Mouse (Mus musculus) forebrain, postnatal 0 days (tissue): ENCODE measurements around the gene Ttc39b. TPM values are rescaled to one million over a fixed set of nuclear protein-coding genes. Genes with fewer than 3 reads are reported as not detected.

Experiments used
- ATAC-seq: fragments of 200-750 bp; cut with Nextera tagmentation; 2 replicates; pipeline ENCODE4 v1.8.0; 2017; ENCODE audit warnings: mild to moderate bottlenecking, moderate library complexity
- DNase-seq: peaks from one replicate; pipeline ENCODE4 v3.0.0-alpha.2; 2015
- H3K27ac ChIP-seq: fragments of 300-500 bp; sonication (generic); 2 replicates; pipeline ENCODE4 v1.5.1; 2014; ENCODE audit warnings: low read depth, mild to moderate bottlenecking, antibody characterized with exemption, low read length, moderate library complexity, mixed read lengths
- H3K27me3 ChIP-seq: fragments of 300-500 bp; sonication (generic); 2 replicates; pipeline ENCODE4 v1.6.1; 2014; ENCODE audit warnings: mild to moderate bottlenecking, low read length, mixed read lengths; ENCODE audit not compliant: insufficient read depth
- H3K36me3 ChIP-seq: fragments of 300-500 bp; sonication (generic); 2 replicates; pipeline ENCODE4 v1.6.1; 2014; ENCODE audit warnings: mild to moderate bottlenecking, moderate library complexity; ENCODE audit not compliant: insufficient read depth
- H3K4me1 ChIP-seq: fragments of 300-500 bp; sonication (generic); 2 replicates; pipeline ENCODE4 v1.6.1; 2014; ENCODE audit warnings: antibody characterized with exemption; ENCODE audit not compliant: insufficient read depth
- H3K4me2 ChIP-seq: fragments of 300-500 bp; sonication (generic); 2 replicates; pipeline ENCODE4 v1.6.1; 2014; ENCODE audit warnings: low read depth, mild to moderate bottlenecking, moderate library complexity
- H3K4me3 ChIP-seq: fragments of 300-500 bp; sonication (generic); 2 replicates; pipeline ENCODE4 v1.5.1; 2014; ENCODE audit warnings: low read depth, low read length, mixed read lengths
- H3K9ac ChIP-seq: fragments of 300-500 bp; sonication (generic); 2 replicates; pipeline ENCODE4 v1.6.1; 2014; ENCODE audit warnings: mild to moderate bottlenecking
- H3K9me3 ChIP-seq: fragments of 300-500 bp; sonication (generic); 2 replicates; pipeline ENCODE4 v1.6.1; 2016; ENCODE audit warnings: low read length
- CTCF ChIP-seq: sonication (generic); IDR thresholded peaks from 2 replicates; pipeline ENCODE4 v1.5.1; 2016; ENCODE audit warnings: antibody characterized with exemption, control low read depth, low read depth
- WGBS: fragments of 180-500 bp; shearing (Covaris S2); extraction: QIAGEN DNeasy Blood & Tissue Kit; methylation state at CpG from one replicate; pipeline ENCODE4 v1.1.7; 2014; 5-methylcytosine and 5-hydroxymethylcytosine counted together
- polyA plus RNA-seq: library from polyadenylated mRNA; unstranded; fragments of >200 nt; fragmentation: Nextera tagmentation; extraction: Ambion mirVana; gene quantifications from 2 replicates; pipeline ENCODE4 v1.2.1, GENCODE M21; 2015
- total RNA-seq: library from RNA; depleted of rRNA; stranded (reverse); fragments of >200 nt; gene quantifications from 2 replicates; pipeline ENCODE4 v1.2.3, GENCODE M21; 2014

Ttc39b gene
- total and polyA plus RNA-seq, 2 experiments from 2014 or later, result 4.6 to 20.3 TPM

GRCm38 (mm10) chr4:83259690-83260089 lies 64.4 kb downstream of the Ttc39b start:
- Histone ChIP-seq H3K4me3 (no peak overlapping the region), H3K9me3 (no peaks in the 10 kb centered on the region), H3K27ac (no peak overlapping the region), H3K36me3 (no peaks in the 10 kb centered on the region), H3K27me3 (no peaks in the 10 kb centered on the region), H3K4me1 (no peaks in the 10 kb centered on the region), H3K9ac (no peak overlapping the region), H3K4me2 (no peak overlapping the region)
- DNase-seq, result no peak
- no peak for ATAC-seq
- TF ChIP-seq CTCF, result no peak
- WGBS, result 90% methylated on average over 4 of the region's 4 CpGs

GRCm38 (mm10) chr4:83258273-83258672 lies 65.8 kb downstream of the Ttc39b start:
- Histone ChIP-seq H3K27ac (no peak overlapping the region), H3K27me3 (no peaks in the 10 kb centered on the region), H3K4me3 (no peak overlapping the region), H3K4me1 (no peaks in the 10 kb centered on the region), H3K36me3 (no peaks in the 10 kb centered on the region), H3K4me2 (no peak overlapping the region), H3K9me3 (no peaks in the 10 kb centered on the region), H3K9ac (no peak overlapping the region)
- TF ChIP-seq CTCF, result no peak
- no peak for ATAC-seq
- WGBS, result 92% methylated on average over 3 of the region's 3 CpGs
- DNase-seq, result no peak

GRCm38 (mm10) chr4:83257279-83258260 lies 66.5 kb downstream of the Ttc39b start:
- Histone ChIP-seq H3K27ac (no peak overlapping the region), H3K4me2 (no peak overlapping the region), H3K9ac (no peak overlapping the region), H3K9me3 (no peaks in the 10 kb centered on the region), H3K27me3 (no peaks in the 10 kb centered on the region), H3K4me1 (no peaks in the 10 kb centered on the region), H3K36me3 (no peaks in the 10 kb centered on the region), H3K4me3 (no peak overlapping the region)
- WGBS, result 52% methylated on average over 17 of the region's 17 CpGs
- ATAC-seq, result no peak
- TF ChIP-seq CTCF, result no peak
- DNase-seq, result no peak

GRCm38 (mm10) chr4:83256779-83257178 lies 67.3 kb downstream of the Ttc39b start:
- 59% methylated on average over 11 of the region's 11 CpGs for WGBS

GRCm38 (mm10) chr4:83254941-83255340 lies 69.1 kb downstream of the Ttc39b start:
- Histone ChIP-seq H3K27me3 (no peaks in the 10 kb centered on the region), H3K36me3 (no peaks in the 10 kb centered on the region), H3K4me1 (no peaks in the 10 kb centered on the region), H3K27ac (no peak overlapping the region), H3K9ac (no peak overlapping the region), H3K9me3 (no peaks in the 10 kb centered on the region), H3K4me3 (no peak overlapping the region), H3K4me2 (no peak overlapping the region)
- ATAC-seq, result no peak
- WGBS, result 91% methylated on average over 10 of the region's 10 CpGs
- no peak for TF ChIP-seq CTCF
- DNase-seq, result no peak

More at GRCm38 (mm10) chr4:83256779-83257178, 67.3 kb downstream of the Ttc39b start:
- Histone ChIP-seq H3K9ac (no peak overlapping the region), H3K9me3 (no peaks in the 10 kb centered on the region), H3K4me2 (no peak overlapping the region), H3K36me3 (no peaks in the 10 kb centered on the region), H3K4me1 (no peaks in the 10 kb centered on the region), H3K4me3 (no peak overlapping the region), H3K27ac (no peak overlapping the region), H3K27me3 (no peaks in the 10 kb centered on the region)
- no peak for ATAC-seq
- no peak for DNase-seq
- TF ChIP-seq CTCF, result no peak

GRCm38 (mm10) chr4:83253679-83254078 lies 70.4 kb downstream of the Ttc39b start:
- ATAC-seq, result no peak
- H3K4me3 ChIP-seq, result no peak overlapping the region
- 98% methylated on average over 6 of the region's 6 CpGs for WGBS

GRCm38 (mm10) chr4:83243706-83244105 lies 80.3 kb downstream of the Ttc39b start:
- TF ChIP-seq CTCF, result no peak
- Histone ChIP-seq H3K9ac (no peak overlapping the region), H3K36me3 (no peaks in the 10 kb centered on the region), H3K4me3 (no peak overlapping the region), H3K4me2 (no peak overlapping the region), H3K4me1 (no peaks in the 10 kb centered on the region), H3K27ac (no peak overlapping the region), H3K9me3 (no peaks in the 10 kb centered on the region), H3K27me3 (no peaks in the 10 kb centered on the region)
- WGBS, result 90% methylated on average over 10 of the region's 10 CpGs
- DNase-seq, result no peak
- ATAC-seq, result no peak

More at GRCm38 (mm10) chr4:83253679-83254078, 70.4 kb downstream of the Ttc39b start:
- Histone ChIP-seq H3K4me2 (no peak overlapping the region), H3K36me3 (no peaks in the 10 kb centered on the region), H3K27ac (no peak overlapping the region), H3K9ac (no peak overlapping the region), H3K27me3 (no peaks in the 10 kb centered on the region), H3K9me3 (no peaks in the 10 kb centered on the region), H3K4me1 (no peaks in the 10 kb centered on the region)
- no peak for TF ChIP-seq CTCF
- no peak for DNase-seq
